In genomic region chr5:8293287-8293686, GRCm38 (mm10) we compare ENCODE assay signal across 9 mouse cellular contexts.
DNase-seq lines count a peak whose midpoint lies in the region; ATAC-seq lines count a peak whose summit lies in the region.
"Had no signal": no experiment of that assay in that cellular context is flagged by ENCODE, and none has a peak within 500 bp of the region (broad histone marks: within the 10 kb centered on the region; RNA-seq: fewer than 3 reads in every experiment).

No protein-coding gene starts in this region.

- H3K36me3 ChIP-seq in limb, embryonic 11.5 days (ENCODE audit: control insufficient read depth, insufficient read depth, low read length): no peaks in the 10 kb centered on the region
- no peaks in the 10 kb centered on the region for H3K36me3 ChIP-seq in intestine, embryonic 16.5 days (ENCODE audit: control insufficient read depth, insufficient read depth, low read length)
- H3K36me3 ChIP-seq: hindbrain, embryonic 15.5 days had no signal

- H3K27me3 ChIP-seq in limb, embryonic 11.5 days (ENCODE audit: control insufficient read depth, insufficient read depth, low read length): no peaks in the 10 kb centered on the region
- no peaks in the 10 kb centered on the region for H3K27me3 ChIP-seq in intestine, embryonic 16.5 days (replicated peaks; ENCODE audit: control insufficient read depth, insufficient read depth, low read length)
- H3K27me3 ChIP-seq: hindbrain, embryonic 15.5 days had no signal

- no peaks in the 10 kb centered on the region for H3K4me1 ChIP-seq in limb, embryonic 11.5 days (ENCODE audit: control insufficient read depth, insufficient read depth, low read length)
- H3K4me1 ChIP-seq in intestine, embryonic 16.5 days (ENCODE audit: control insufficient read depth, insufficient read depth, low read length): no peaks in the 10 kb centered on the region

- H3K9me3 ChIP-seq in limb, embryonic 11.5 days (ENCODE audit: control insufficient read depth, low read length): no peaks in the 10 kb centered on the region
- no peaks in the 10 kb centered on the region for H3K9me3 ChIP-seq in intestine, embryonic 16.5 days (ENCODE audit: control insufficient read depth, low read length)
- H3K9me3 ChIP-seq: hindbrain, embryonic 15.5 days had no signal

- 4% methylated on average over 1 of the region's 1 CpGs for WGBS in limb, embryonic 11.5 days
- WGBS in intestine, embryonic 16.5 days: 14% methylated on average over 1 of the region's 1 CpGs

- ATAC-seq in limb, embryonic 11.5 days (ENCODE audit: insufficient number of reproducible peaks, low FRiP score, low TSS enrichment, low read depth): peak; percentile 70
- no peak for ATAC-seq in intestine, embryonic 16.5 days

- H3K9ac ChIP-seq in limb, embryonic 11.5 days (ENCODE audit: low read length): no peak overlapping the region
- H3K9ac ChIP-seq in intestine, embryonic 16.5 days (ENCODE audit: low read depth, low read length): no peak overlapping the region
- H3K9ac ChIP-seq: hindbrain, embryonic 15.5 days had no signal

- DNase-seq in kidney, postnatal 10 days: peak; percentile 10
- DNase-seq in kidney, adult 8-10 months: no peak
- DNase-seq in ES-CJ7 (ENCODE audit: low read depth, low spot score) (peak; percentile 74), ZHBTc4 (ENCODE audit: low read depth, low spot score) (peak; percentile 80)
- DNase-seq in limb, embryonic 11.5 days (ENCODE audit: low spot score): peak; percentile 32
- DNase-seq in gastrocnemius, postnatal 36 days: no peak
- DNase-seq: heart, adult 18-20 months had no signal

- H3K4me2 ChIP-seq in limb, embryonic 11.5 days (ENCODE audit: low read depth, severe bottlenecking): no peak overlapping the region
- no peak overlapping the region for H3K4me2 ChIP-seq in intestine, embryonic 16.5 days (ENCODE audit: low read depth, low read length)
- H3K4me2 ChIP-seq: hindbrain, embryonic 15.5 days had no signal

- intact Hi-C loops in gastrocnemius, postnatal 36 days (cut with DNase I): no loop called here

- no peak overlapping the region for H3K27ac ChIP-seq in limb, embryonic 11.5 days (replicated peaks; ENCODE audit: low read depth, low read length)
- no peak overlapping the region for H3K27ac ChIP-seq in intestine, embryonic 16.5 days (ENCODE audit: low read length)
- H3K27ac ChIP-seq: hindbrain, embryonic 15.5 days had no signal

- no peak overlapping the region for H3K4me3 ChIP-seq in limb, embryonic 11.5 days (ENCODE audit: low read depth, low read length)
- no peak overlapping the region for H3K4me3 ChIP-seq in intestine, embryonic 16.5 days (ENCODE audit: low read length)
- H3K4me3 ChIP-seq: hindbrain, embryonic 15.5 days had no signal

Comparison
In these comparisons a context has a peak if more than half of its experiments do, and no peak if none do; other contexts are left out.
1. DNase-seq: peak in kidney, postnatal 10 days (single experiment), ES-CJ7 (single experiment), ZHBTc4 (single experiment) and limb, embryonic 11.5 days (single experiment); none in kidney, adult 8-10 months (0 of 2) and gastrocnemius, postnatal 36 days (0 of 2).